Mouse (Mus musculus) CH12.LX (cell line): Measurements from ENCODE around the gene Hist1h3b.

Source experiments
- CTCF ChIP-seq, 2 experiments: IDR thresholded peaks in 1 of 2; conservative IDR thresholded peaks in 1 of 2; 2 replicates each; pipeline ENCODE4 v1.5.1; 2011 to 2012; ENCODE audit warnings: low read depth in 2 of 2, low read length in 2 of 2, improper control_type of control experiment in 1 of 2, inconsistent platforms in 1 of 2, mild to moderate bottlenecking in 1 of 2, moderate library complexity in 1 of 2
- EP300 ChIP-seq: IDR thresholded peaks from 2 replicates; pipeline ENCODE4 v1.6.1; 2011; ENCODE audit warnings: low read length, improper control_type of control experiment
- NELFE ChIP-seq: IDR thresholded peaks from 2 replicates; pipeline ENCODE4 v1.6.1; 2011; ENCODE audit warnings: low read depth, low read length, improper control_type of control experiment
- NRF1 ChIP-seq: IDR thresholded peaks from 2 replicates; pipeline ENCODE4 v1.6.1; 2014; ENCODE audit warnings: low read depth, mild to moderate bottlenecking, inconsistent platforms, low read length, improper control_type of control experiment, moderate library complexity
- POLR2A ChIP-seq: IDR thresholded peaks from 2 replicates; pipeline ENCODE4 v1.6.1; 2011; ENCODE audit warnings: low read depth, mild to moderate bottlenecking, improper control_type of control experiment, low read length
- SIN3A ChIP-seq: IDR thresholded peaks from 2 replicates; pipeline ENCODE4 v1.6.1; 2012; ENCODE audit warnings: low read length, improper control_type of control experiment, inconsistent platforms
- USF1 ChIP-seq: IDR thresholded peaks from 2 replicates; pipeline ENCODE4 v1.6.1; 2014; ENCODE audit warnings: low read depth, mild to moderate bottlenecking, inconsistent platforms, low read length, improper control_type of control experiment
- USF2 ChIP-seq: conservative IDR thresholded peaks from 2 replicates; pipeline ENCODE4 v1.6.1; 2011; ENCODE audit warnings: low read depth, low read length, improper control_type of control experiment

DNA sequence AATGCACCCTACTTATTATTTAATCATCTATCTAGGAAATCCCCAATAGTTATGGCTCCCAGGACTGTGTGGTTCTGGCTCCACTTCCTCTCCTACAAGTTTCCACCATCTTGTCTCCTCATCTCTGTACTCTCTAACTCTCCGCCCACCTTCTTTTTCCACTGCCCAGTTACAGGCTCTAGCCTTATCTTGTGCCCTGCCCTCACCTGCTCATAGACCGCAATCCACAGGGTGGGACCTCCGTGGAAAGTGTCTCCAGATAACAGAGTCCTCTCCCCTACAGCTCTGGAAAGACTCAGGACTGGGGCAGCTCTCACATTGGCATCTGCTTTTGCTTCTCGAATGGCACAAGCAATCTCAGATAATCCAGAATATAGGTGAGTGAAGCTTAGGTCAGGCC, 27.0 kb downstream of the Hist1h3b start:
- TF ChIP-seq CTCF (conservative IDR thresholded peaks at IDR 0.05 in 1 of 2, IDR thresholded peaks at IDR 0.05 in 1 of 2; ENCODE audit: low read depth in 2 of 2, low read length in 2 of 2) (no peak), NELFE (no peak), POLR2A (no peak), USF1 (no peak), USF2 (no peak), NRF1 (no peak), EP300 (no peak), SIN3A (no peak)
